Mouse (Mus musculus) midbrain, embryonic 16.5 days (tissue): ENCODE data around the gene Lmntd1. TPM values are rescaled to one million over a fixed set of nuclear protein-coding genes. Genes with fewer than 3 reads are reported as not detected.

ENCODE experiments used
- ATAC-seq: fragments of 200-750 bp; cut with Nextera tagmentation; 2 replicates; pipeline ENCODE4 v1.8.0; 2017; ENCODE audit warnings: moderate TSS enrichment
- H3K27ac ChIP-seq: fragments of 300-500 bp; sonication (generic); 2 replicates; pipeline ENCODE4 v1.5.1; 2014; ENCODE audit warnings: mild to moderate bottlenecking, low read length, mixed read lengths
- H3K27me3 ChIP-seq: fragments of 300-500 bp; sonication (generic); 2 replicates; pipeline ENCODE4 v1.6.1; 2014; ENCODE audit warnings: low read depth, low read length, mixed read lengths; ENCODE audit not compliant: control insufficient read depth, insufficient read depth
- H3K36me3 ChIP-seq: fragments of 300-500 bp; sonication (generic); 2 replicates; pipeline ENCODE4 v1.6.1; 2014; ENCODE audit warnings: mild to moderate bottlenecking, low read length, moderate library complexity, mixed read lengths; ENCODE audit not compliant: control insufficient read depth, insufficient read depth
- H3K4me1 ChIP-seq: fragments of 300-500 bp; sonication (generic); 2 replicates; pipeline ENCODE4 v1.6.1; 2014; ENCODE audit warnings: mild to moderate bottlenecking, low read length, mixed read lengths; ENCODE audit not compliant: control insufficient read depth, insufficient read depth
- H3K4me2 ChIP-seq: fragments of 300-500 bp; sonication (generic); 2 replicates; pipeline ENCODE4 v1.6.1; 2014; ENCODE audit warnings: mild to moderate bottlenecking, low read length, mixed read lengths
- H3K4me3 ChIP-seq: fragments of 300-500 bp; sonication (generic); 2 replicates; pipeline ENCODE4 v1.5.1; 2014; ENCODE audit warnings: low read depth, mild to moderate bottlenecking, low read length, moderate library complexity, mixed read lengths
- H3K9ac ChIP-seq: fragments of 300-500 bp; sonication (generic); 2 replicates; pipeline ENCODE4 v1.6.1; 2014; ENCODE audit warnings: low read depth, low read length, mixed read lengths
- H3K9me3 ChIP-seq: fragments of 300-500 bp; sonication (generic); replicated peaks from 2 replicates; pipeline ENCODE4 v1.6.1; 2014; ENCODE audit warnings: mild to moderate bottlenecking, low read length, mixed read lengths; ENCODE audit not compliant: control insufficient read depth, poor library complexity, severe bottlenecking
- WGBS: fragments of 180-500 bp; shearing (Covaris S2); extraction: QIAGEN DNeasy Blood & Tissue Kit; methylation state at CpG from one replicate; pipeline ENCODE4 v1.1.7; 2014; 5-methylcytosine and 5-hydroxymethylcytosine counted together
- polyA plus RNA-seq: library from polyadenylated mRNA; unstranded; fragments of >200 nt; fragmentation: Nextera tagmentation; extraction: Ambion mirVana; gene quantifications from 2 replicates; pipeline ENCODE4 v1.2.1, GENCODE M21; 2015

Gene Lmntd1
- polyA plus RNA-seq, 1 experiment from 2014 or later = 1.5 TPM

GRCm38 (mm10) chr6:145424156-145424555, 190.0 kb downstream of the Lmntd1 start:
- no peaks in the 10 kb centered on the region for H3K36me3 ChIP-seq
- no peaks in the 10 kb centered on the region; the same call in 1 of the 2 replicates for H3K4me1 ChIP-seq
- H3K27ac ChIP-seq = no peak overlapping the region
- H3K9me3 ChIP-seq = no peaks in the 10 kb centered on the region
- no peak overlapping the region for H3K4me3 ChIP-seq
- H3K9ac ChIP-seq = no peak overlapping the region
- WGBS = 78% methylated on average over 1 of the region's 1 CpGs
- no peaks in the 10 kb centered on the region for H3K27me3 ChIP-seq
- no peak overlapping the region for H3K4me2 ChIP-seq
- ATAC-seq = no peak

- Histone ChIP-seq H3K4me3 (no peak overlapping the region), H3K27me3 (no peaks in the 10 kb centered on the region), H3K27ac (no peak overlapping the region), H3K4me2 (no peak overlapping the region), H3K4me1 (no peaks in the 10 kb centered on the region; the same call in 1 of the 2 replicates), H3K9me3 (no peaks in the 10 kb centered on the region), H3K9ac (no peak overlapping the region), H3K36me3 (no peaks in the 10 kb centered on the region)
- no peak; the same call in 1 of the 2 replicates for ATAC-seq
- WGBS = 76% methylated on average over 12 of the region's 12 CpGs
Measured at GRCm38 (mm10) chr6:145423484-145423883, 190.6 kb downstream of the Lmntd1 start.

- ATAC-seq = no peak
- H3K9ac ChIP-seq = no peak overlapping the region
- H3K4me2 ChIP-seq = no peak overlapping the region
- H3K27ac ChIP-seq = no peak overlapping the region
- H3K36me3 ChIP-seq = no peaks in the 10 kb centered on the region
- H3K4me1 ChIP-seq = no peaks in the 10 kb centered on the region
- no peaks in the 10 kb centered on the region for H3K9me3 ChIP-seq
- no peaks in the 10 kb centered on the region for H3K27me3 ChIP-seq
- WGBS = 91% methylated on average over 9 of the region's 9 CpGs
- no peak overlapping the region for H3K4me3 ChIP-seq
Measured at GRCm38 (mm10) chr6:145421666-145422065, 192.5 kb downstream of the Lmntd1 start.

- Histone ChIP-seq H3K27ac (no peak overlapping the region), H3K4me2 (no peak overlapping the region), H3K27me3 (no peaks in the 10 kb centered on the region), H3K4me1 (no peaks in the 10 kb centered on the region), H3K9me3 (no peaks in the 10 kb centered on the region), H3K36me3 (no peaks in the 10 kb centered on the region), H3K4me3 (no peak overlapping the region), H3K9ac (no peak overlapping the region)
- no peak for ATAC-seq
- 70% methylated on average over 4 of the region's 4 CpGs for WGBS
Measured at GRCm38 (mm10) chr6:145420407-145420806, 193.7 kb downstream of the Lmntd1 start.

- H3K27me3 ChIP-seq = no peaks in the 10 kb centered on the region
- no peak overlapping the region for H3K9ac ChIP-seq
- no peak for ATAC-seq
- no peaks in the 10 kb centered on the region for H3K4me1 ChIP-seq
- H3K4me3 ChIP-seq = no peak overlapping the region
- no peaks in the 10 kb centered on the region for H3K9me3 ChIP-seq
- H3K27ac ChIP-seq = no peak overlapping the region
- H3K4me2 ChIP-seq = no peak overlapping the region
- WGBS = 97% methylated on average over 5 of the region's 5 CpGs
- H3K36me3 ChIP-seq = no peaks in the 10 kb centered on the region
Measured at GRCm38 (mm10) chr6:145418856-145419255, 195.3 kb downstream of the Lmntd1 start.

GRCm38 (mm10) chr6:145417720-145418440, 196.2 kb downstream of the Lmntd1 start:
- no peak for ATAC-seq
- H3K4me1 ChIP-seq = no peaks in the 10 kb centered on the region
- no peak overlapping the region for H3K4me3 ChIP-seq
- no peak overlapping the region for H3K4me2 ChIP-seq
- H3K9me3 ChIP-seq = no peaks in the 10 kb centered on the region
- no peak overlapping the region for H3K9ac ChIP-seq
- no peaks in the 10 kb centered on the region for H3K36me3 ChIP-seq
- H3K27ac ChIP-seq = no peak overlapping the region
- 83% methylated on average over 8 of the region's 8 CpGs for WGBS
- H3K27me3 ChIP-seq = no peaks in the 10 kb centered on the region

GRCm38 (mm10) chr6:145417014-145417719, 197.0 kb downstream of the Lmntd1 start:
- H3K4me3 ChIP-seq = no peak overlapping the region
- H3K9ac ChIP-seq = no peak overlapping the region
- no peak for ATAC-seq
- no peaks in the 10 kb centered on the region for H3K36me3 ChIP-seq
- H3K4me1 ChIP-seq = no peaks in the 10 kb centered on the region
- no peaks in the 10 kb centered on the region for H3K27me3 ChIP-seq
- H3K27ac ChIP-seq = no peak overlapping the region
- no peak overlapping the region for H3K4me2 ChIP-seq
- 74% methylated on average over 16 of the region's 16 CpGs for WGBS
- no peaks in the 10 kb centered on the region for H3K9me3 ChIP-seq

GRCm38 (mm10) chr6:145404369-145405051, 209.6 kb downstream of the Lmntd1 start:
- Histone ChIP-seq H3K36me3 (no peaks in the 10 kb centered on the region), H3K9me3 (no peaks in the 10 kb centered on the region), H3K4me1 (no peaks in the 10 kb centered on the region), H3K27ac (no peak overlapping the region), H3K27me3 (no peaks in the 10 kb centered on the region), H3K4me3 (no peak overlapping the region), H3K4me2 (no peak overlapping the region), H3K9ac (no peak overlapping the region)
- WGBS = 93% methylated on average over 10 of the region's 10 CpGs
- no peak for ATAC-seq

- whole genome bisulfite sequencing = 25% methylated on average over 4 of the region's 4 CpGs
- no peak overlapping the region for H3K4me2 ChIP-seq
Measured at GRCm38 (mm10) chr6:145401140-145401539, 213.0 kb downstream of the Lmntd1 start.

More at GRCm38 (mm10) chr6:145401140-145401539, 213.0 kb downstream of the Lmntd1 start:
- Histone ChIP-seq H3K27ac (no peak overlapping the region), H3K9ac (no peak overlapping the region), H3K4me3 (no peak overlapping the region), H3K4me1 (no peaks in the 10 kb centered on the region; the same call in 1 of the 2 replicates), H3K36me3 (no peaks in the 10 kb centered on the region), H3K27me3 (no peaks in the 10 kb centered on the region), H3K9me3 (no peaks in the 10 kb centered on the region)
- ATAC-seq = no peak
